Mouse (Mus musculus): Measurements from ENCODE around the gene Focad.

DNA sequence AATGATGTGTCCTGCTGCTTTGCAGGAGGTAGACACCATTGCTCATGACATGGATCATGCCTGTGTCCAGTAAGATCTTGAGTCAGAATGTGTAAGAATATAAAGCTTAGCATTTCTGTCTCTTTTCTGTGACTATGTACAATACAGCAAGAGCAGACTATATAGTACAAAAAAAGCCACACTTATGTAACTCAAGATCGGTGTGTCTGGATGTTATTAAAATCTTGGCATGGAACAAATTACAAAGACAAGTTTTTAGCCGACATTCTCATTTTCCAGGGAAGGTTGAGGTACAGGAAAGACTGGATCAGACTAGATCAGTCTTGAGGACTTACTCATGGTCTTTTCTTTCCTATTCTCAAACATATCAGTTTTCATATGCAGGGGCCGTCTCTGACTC, 136.9 kb downstream of the Focad start:
- no peak for TF ChIP-seq POLR2A (IDR thresholded peaks at IDR 0.05; ENCODE audit: borderline replicate concordance, insufficient read depth, low read length)
- no peak for TF ChIP-seq CTCF (IDR thresholded peaks at IDR 0.05; ENCODE audit: borderline replicate concordance, insufficient read depth, low read depth, low read length)

Data from cerebellum, adult 2 months (tissue).